Mouse (Mus musculus) cerebellum, adult 8-10 months (tissue): ENCODE results near the gene Nr0b2.

Experiments
- DNase-seq: peaks from one replicate; pipeline ENCODE4 v3.0.0; 2022

Gene Nr0b2

DNA sequence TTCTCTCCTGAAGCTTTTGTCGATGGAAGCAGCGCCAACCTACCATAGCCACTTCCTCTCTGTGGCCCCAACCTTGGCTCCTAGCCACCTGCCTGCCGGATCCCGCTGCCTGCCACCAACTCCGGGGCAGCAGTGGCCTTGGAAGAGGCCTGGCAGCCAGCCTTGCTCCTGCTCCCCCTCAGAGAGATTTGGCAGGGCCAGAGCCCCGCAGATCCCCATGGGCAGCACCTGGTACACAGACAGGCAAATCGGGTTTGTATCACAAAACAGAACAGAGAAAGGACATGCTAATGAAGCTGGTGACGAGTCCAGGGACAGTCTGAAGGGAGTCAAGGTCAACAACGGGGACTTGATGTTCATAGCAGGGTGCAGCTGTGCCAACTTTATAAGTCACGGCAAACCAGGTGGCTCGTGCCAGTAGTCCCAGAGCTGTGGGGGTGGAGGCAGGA is 10.0 kb downstream of the Nr0b2 start:
- peak; percentile 79 for DNase-seq

DNA sequence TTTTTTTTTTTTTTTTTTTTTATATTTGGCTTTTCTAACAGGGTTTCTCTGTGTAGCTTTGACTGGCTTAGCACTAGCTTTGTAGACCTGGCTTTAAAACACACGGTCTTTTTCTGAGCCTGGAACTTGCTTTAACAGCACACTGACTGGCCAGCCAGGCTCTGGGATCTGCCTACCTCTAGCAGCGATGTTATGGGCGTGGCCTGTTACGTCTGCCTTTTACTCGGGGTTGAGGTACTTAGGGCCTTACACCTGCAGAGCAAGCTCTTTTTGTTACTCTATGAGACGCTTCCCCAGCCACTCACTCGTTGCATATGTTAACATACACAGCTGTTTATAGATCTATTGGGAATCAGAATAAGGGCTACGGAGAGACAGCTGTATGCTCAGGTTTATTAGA is 14.1 kb downstream of the Nr0b2 start:
- DNase-seq = no peak

DNA sequence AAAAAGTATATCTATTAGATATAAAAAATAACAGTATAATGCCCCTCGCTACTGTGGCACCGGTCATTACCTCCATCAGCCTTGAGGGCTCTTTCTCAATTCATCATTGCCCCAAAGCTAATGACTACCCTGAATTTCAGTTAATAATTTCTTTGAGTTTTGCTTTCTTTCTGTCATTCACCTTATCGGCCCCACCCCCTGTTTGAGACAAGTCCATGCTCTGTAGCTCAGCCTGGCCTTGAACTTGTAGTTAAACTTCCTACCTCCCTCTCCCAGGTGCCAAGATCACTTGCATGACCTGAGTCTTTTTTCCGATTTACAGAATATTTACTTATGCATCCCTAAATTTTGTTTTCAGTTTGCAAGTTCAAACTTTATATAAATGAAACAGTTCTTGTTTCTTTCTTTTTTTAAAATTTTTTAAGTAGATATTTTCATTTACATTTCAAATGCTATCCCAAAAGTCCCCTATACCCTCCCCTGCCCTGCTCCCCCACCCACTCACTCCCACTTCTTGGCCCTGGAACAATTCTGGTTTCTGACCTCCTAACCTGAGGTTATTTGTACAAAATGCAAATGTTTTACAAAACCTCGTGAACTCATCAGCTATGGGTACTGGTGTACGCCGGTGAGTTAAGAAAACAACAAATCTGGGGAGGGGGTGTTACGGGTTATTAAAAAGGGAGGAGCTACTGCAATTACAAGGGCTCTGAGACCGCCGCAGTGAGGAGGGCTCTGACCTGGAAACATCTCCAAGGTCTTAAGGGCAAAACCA is 16.3 kb downstream of the Nr0b2 start:
- no peak for DNase-seq

DNA sequence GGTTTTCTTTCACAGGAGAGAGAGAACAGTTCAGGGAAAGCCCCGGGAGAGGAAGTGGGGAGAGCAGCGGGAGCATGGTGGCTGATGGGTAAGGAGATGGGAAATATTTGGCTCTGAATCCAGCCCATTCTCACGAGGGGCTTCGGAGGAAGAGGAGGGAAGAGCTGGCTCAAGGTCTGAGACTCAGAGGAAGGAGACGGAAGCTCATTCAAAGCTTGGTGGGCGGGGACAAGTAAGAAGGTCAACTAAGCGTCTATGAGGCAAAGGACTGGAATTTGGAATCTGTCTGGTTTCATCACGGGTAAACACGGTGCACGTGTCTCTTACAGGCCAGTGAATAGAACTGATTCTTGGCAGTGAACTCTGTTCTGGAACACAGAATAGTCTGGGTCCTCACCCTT is 16.9 kb downstream of the Nr0b2 start:
- no peak for DNase-seq

DNA sequence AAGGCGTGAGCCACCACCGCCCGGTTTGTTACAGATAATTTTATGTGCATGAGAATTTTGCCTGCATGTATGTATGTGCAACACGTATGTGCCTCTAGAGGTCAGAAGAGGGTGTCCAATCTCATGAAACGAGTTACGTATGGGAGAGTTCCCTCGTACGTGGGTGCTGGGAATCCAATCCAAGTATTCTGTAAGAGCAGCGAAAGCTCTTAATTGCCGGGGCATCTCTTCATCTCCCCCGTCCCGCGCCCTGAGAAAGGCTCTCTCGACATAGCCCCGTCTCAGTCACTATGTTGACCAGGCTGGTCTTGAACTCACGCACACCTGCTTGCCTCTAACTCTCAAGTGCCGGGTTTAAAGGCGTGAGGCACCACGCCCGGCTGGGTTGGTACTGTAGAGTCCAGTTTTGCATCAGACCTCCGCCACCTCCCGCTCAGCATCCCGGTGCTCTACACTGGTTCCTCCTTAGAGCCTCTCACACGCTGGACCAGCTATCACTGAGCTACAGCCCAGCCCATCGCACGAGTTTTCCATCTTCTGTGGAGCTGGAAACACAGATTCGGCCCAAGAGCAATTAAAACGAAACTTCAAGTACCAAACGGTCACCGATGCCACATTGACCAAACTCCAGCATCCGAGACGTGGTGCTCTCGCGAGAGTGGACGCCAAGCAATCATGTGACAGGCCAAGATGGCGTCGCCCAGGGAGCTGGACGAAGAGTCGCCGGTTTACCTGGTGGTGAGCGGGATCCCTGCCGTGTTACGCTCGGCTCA is 21.1 kb downstream of the Nr0b2 start, which contains the start of gene Gpatch3:
Gene Gpatch3 (plus strand): TSS at position 676 of the 773 bp plus-strand sequence.
- peak; percentile 88 for DNase-seq

DNA sequence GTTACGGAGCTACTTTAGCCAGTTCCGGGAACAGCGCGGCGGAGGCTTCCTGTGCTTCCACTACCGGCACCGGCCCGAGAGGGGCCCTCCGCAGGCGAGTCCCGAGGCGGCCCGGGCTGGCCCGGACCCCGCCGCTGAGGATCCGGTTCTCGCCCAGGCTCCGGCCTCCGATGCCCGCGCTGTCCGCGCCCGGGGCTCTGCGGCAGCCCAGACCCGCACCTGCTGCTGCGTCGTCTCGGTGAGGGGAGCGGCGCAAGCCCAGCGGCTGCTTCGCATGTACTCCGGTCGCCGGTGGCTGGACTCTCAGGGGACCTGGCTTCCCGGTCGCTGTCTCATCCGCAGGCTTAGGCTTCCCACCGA is 21.6 kb downstream of the Nr0b2 start:
- DNase-seq = no peak

DNA sequence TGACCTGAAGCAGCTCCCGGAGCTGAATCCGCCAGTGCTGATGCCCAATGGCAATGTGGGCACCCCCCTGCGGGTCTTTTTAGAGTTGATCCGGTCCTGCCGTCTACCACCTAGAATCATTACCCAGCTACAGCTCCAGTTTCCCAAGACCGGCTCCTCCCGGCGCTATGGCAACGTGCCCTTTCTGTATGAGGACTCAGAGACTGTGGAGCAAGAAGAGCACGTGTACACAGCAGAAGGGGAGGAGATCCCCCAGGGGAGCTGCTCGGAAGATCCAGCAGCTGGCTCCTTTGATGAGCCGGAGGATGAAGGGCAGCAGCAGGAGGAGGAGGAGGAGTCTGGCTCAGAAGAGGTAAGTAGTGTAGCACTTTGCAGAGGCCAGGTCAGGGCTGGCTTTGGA is 24.8 kb downstream of the Nr0b2 start:
- DNase-seq = no peak

DNA sequence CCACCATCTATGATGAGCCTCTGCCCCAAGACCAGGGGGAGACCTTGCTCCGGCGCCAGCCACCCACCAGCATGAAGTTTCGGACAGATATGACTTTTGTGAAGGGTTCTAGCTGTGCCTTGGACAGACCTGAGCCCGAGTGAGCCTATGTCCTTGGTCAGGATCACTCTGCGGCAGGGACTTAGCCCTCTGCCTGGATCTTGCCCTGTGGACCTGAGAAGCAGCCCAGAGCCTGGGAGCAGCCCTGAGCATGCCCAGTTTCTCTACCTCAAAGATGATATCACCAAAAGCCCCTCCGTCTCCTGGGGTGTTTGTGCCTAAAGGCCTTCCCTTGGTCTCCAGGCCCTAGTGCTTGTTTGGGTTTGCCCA is 30.5 kb downstream of the Nr0b2 start:
- no peak for DNase-seq

DNA sequence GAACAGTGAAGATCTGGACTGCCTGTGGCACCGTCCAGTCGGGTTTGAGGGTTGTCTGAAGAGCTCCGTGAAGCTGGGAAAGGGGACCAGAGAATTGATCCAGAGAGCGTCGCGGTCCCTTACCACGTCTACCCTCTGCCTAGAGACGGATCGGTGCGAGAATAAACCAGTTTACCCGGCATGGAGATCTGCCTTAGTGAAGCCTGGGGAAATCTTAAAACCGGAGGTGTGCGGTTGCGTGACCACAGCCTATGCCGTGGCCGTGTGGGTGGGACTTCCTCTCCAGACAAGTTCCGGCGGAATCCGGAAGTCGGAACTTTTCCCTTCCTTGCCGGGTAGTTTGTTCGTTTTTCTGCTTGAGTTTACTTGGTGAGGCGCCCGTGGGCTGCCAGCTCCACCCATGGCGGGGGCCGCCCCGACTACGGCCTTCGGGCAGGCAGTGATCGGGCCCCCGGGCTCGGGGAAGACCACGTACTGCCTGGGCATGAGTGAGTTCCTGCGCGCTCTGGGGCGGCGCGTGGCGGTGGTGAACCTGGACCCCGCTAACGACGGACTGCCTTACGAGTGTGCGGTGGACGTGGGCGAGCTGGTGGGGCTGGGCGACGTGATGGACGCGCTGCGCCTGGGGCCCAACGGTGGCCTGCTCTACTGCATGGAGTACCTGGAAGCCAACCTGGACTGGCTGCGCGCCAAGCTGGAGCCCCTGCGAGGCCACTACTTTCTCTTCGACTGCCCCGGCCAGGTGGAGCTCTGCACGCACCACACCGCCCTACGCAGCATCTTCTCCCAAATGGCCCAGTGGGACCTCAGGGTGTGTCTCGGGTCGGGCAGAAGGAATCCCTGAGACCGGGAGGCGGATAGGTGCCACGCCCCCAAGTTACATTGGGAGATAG is 31.1 kb downstream of the Nr0b2 start, which contains the start of gene Gpn2:
Gene Gpn2 (plus strand): TSS at position 304 of the 893 bp plus-strand sequence.
- DNase-seq = peak; percentile 63

DNA sequence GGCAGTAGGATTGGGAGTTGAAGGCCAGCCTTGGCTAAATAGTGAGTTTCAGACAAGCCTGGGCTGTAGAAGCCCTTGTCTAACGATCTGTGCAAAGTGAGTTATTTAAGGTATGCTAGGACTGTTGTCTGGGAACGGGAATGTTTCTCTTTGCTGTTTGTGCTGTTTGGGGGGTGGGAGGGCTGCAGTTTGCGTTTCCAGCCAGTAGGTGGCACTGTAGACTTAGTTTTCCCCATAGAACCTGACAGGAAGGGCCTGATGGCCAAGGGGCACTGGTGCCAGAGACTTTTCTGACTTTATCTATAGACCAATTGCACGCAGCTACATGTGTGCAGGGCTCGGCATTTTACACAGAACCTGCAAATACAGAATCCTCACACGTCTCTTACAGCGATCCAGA is 39.4 kb downstream of the Nr0b2 start:
- peak; percentile 72 for DNase-seq

DNA sequence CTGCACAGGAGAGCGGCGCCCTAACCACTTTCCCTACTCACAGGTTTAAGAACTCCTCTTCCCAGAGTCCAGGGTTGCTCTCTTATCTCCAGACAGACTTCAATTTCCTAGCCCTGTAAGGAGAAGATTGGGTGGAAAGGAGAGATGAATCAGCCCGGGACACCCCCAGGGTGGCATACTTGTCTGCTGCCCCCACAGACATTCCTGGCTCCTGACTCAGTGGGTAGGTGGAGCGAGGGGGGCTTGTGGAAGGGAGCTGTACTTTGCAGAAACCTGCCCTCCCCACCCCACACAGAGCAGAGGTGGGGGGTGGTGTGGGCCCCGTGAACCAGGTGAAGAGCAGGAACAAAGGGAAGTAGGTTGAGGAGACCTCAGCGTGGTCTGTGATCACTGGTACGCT is 42.4 kb downstream of the Nr0b2 start:
- no peak for DNase-seq

DNA sequence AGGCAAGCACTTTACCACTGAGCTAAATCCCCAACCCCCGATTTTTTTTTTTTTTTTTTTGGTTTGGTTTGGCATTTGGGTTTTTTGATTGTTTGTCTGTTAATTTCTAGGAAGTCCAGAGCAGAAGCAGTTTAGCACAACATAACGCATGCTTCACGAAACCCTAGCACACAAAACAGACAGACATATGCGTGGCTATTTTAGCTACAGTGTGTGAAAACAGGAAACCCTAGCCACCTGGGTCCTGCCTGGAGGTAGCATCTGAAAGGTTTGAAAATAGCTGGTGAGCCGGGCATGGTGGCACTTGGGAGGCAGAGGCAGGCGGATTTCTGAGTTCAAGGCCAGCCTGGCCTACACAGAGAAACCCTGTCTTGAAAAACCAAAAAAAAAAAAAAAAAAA is 42.9 kb downstream of the Nr0b2 start:
- DNase-seq = no peak

DNA sequence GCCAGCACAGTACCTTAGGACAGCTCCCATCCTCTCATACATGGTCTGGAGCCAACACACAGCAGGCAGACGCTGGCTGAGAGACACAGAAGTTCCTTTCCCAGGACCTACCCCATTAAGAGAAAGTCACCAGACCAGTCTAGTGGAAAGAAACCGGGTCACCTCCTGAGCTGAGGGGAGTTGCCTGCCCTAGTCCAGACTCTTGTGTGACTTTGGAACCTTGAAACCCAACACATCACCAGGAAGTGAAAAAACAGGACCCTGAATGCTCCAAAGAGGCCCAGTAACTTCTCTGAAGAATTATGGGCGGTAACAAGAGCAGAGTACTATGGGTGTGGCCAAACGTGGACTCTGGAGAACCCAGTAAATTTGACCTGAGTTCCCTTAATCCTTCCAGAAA is 45.4 kb downstream of the Nr0b2 start:
- no peak for DNase-seq

DNA sequence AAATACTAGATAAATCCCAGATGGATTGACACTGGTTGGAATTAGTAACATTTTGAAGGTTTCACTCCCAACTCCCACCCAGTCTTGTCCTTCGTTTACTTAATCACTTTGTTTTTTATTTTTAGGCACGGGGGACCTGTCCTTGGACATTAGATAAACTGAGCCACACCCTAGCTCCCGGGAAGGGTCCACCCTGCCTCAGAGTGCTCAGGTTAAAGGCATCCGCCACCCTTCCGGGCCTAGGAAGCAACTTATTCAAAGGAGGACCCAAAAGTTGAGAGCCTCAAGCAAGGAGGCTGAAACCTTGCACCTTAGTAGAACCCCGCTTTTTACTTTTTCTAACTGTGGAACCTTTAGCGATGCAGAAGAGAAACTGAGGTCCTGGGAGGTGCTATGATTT is 45.9 kb downstream of the Nr0b2 start:
- no peak for DNase-seq

DNA sequence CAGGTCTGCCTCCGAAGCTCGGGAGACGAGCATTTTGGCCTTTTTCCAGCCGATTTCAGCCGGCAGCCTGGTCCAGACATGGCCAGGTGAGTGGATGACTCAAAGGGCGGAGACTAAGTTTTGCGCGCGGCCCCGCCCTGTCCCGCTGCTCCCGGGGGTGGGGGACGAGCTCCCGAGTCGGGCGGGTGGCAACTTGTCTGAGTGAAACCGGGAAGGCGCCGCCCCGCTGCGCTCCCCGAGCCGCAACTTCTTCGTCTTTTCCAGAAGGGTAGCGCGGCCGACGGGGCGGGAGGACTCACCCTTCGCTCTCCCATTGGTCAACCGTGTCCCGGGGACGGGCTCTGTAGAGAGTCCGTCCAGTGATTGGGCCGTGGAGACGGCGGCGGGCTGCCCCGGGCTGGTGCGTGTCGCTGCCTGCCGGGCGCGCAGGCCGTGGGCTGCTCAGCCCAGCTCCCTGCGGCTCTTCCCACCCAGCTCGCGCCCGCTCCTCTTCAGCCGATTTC is 46.4 kb downstream of the Nr0b2 start:
- DNase-seq = peak; percentile 69

DNA sequence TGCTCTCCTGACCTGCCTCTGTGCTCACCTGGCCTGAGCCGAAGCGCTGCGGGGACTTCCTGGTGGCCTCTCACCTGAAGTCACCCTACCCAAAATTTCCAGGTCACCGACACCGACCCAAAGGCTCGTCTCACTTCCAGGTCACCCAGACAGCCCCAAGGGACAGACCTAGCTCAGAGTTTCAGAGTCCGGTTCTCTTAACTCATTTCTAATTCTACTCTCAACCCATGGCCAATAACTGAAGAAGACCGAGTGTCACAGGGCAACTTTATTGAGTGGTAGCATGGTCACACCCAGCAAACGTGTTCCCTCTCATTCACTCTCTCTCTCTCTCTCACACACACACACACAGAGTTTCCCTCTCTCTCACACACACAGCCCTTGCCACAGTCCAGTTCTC is 47.1 kb downstream of the Nr0b2 start:
- no peak for DNase-seq

DNA sequence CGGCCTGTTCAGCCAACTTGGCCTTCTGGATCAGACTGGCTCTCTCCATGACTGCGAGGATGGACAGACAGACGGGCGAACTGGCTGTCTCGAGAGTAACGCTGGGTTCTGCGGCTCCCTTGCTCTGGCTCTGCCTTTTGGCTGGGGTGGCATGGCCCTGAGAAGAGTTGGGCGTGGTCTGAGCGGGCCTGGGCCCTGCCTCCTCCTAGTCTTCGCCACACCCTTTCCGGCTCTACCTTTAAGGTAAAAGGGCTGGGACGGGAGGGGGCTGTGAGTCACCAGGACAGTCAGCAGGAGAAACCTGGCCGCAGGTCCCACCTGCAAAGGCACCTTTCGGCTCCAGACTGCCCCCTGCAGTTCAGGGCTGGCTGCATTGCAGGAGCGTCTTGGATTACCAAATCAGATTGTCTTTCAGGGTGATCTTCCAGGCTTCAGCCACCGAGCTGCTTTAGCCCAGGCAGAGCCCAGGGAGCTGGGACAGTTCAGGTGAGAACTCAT is 48.6 kb downstream of the Nr0b2 start, which contains the start of gene Sfn:
Gene Sfn (minus strand): TSS at position 448 of the 498 bp plus-strand sequence.
- peak; percentile 45 for DNase-seq

DNA sequence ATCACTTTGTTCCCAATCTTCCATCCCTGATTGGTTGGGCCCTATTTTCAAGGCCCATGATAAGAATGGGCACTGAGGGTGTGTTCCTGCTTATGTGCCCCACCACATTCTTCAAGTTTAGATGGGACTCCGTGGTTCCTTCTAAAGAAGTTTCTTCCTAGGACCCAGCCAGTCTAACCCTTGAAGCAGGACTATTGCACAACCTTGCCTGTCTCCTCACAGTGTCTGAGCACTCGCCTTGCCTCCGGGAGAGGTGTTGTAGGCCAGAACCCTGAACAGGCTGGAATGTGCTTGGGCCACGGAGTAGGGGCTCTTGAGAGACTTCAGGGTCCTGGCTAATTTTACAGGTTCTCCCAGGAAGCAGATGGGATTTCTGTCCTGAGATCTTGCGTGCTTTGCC is 49.9 kb downstream of the Nr0b2 start:
- no peak for DNase-seq

DNA sequence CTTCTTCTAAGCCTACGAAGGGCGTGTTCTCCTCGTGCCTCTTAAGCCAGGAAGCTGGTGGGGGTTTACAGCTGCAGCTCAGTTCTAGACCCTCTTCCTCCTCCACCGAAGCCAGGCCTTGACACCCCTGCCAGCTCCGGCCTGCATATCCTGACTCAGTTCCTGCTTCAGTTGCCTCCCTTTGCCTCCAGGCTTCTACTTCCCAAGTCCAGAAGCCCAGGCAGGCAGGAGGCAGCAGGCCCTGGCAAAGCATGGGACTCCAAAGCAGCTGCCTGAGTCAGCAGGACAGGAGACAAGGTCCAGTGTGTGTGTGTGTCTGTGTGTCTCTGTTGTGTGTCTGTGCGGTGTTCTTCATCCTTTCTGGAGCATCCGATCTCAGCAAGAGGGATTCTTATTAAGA is 51.0 kb downstream of the Nr0b2 start:
- DNase-seq = no peak

DNA sequence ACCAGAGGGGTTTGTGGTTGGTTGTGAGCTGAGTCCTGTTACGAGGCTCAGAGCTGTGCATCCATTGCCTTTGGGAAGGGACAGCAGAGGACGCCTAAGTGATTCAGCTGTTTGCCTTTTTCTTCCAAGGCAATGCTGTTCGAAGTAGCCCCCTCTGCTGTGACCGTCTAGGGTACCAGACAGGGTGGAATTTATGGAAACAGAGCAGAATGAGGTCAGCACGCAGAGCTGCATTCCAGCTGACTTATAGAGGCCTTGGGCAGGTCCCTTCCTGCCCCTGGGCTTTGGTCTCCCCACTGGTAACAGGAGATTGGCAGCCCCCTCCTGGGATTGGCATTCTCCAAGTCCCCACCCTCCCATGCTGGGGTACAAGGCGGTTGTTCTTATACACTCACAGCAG is 51.7 kb downstream of the Nr0b2 start:
- no peak for DNase-seq

DNA sequence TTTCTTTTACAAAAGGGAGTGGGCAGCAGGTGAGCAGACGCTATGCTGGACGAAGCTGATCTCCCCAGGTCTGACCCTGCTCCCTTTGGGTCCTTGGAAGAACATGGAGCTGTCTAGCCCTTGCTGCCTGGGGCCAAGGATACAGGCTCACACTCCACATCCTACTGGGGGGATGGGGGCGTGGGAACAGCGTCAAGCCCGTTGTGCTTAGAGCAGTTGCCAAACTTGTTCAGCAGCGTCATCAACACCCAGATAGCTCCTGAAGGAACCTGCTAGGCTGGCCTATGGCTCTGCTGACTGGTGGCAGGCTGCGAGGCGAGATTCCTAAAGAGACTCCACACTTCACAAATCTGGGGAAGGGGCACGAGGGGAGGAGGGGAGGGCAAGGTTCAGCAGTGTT is 52.2 kb downstream of the Nr0b2 start:
- DNase-seq = no peak
